Mouse (Mus musculus): ENCODE measurements around the gene Gan. TPM values are rescaled to one million over a fixed set of nuclear protein-coding genes. Genes with fewer than 3 reads are reported as not detected.

Gan gene
- 2.8 and 3.9 TPM in 2 replicates for polyA plus RNA-seq (2015; fragmentation: Nextera tagmentation; extraction: Ambion mirVana)

- Histone ChIP-seq H3K36me3 (ENCODE audit: poor library complexity, severe bottlenecking) (no peaks in the 10 kb centered on the region), H3K27me3 (no peaks in the 10 kb centered on the region), H3K4me2 (peak within 1 kb of the TSS; percentile 71), H3K9ac (peak within 1 kb of the TSS; percentile 91), H3K27ac (peak within 1 kb of the TSS; percentile 63), H3K9me3 (replicated peaks) (no peaks in the 10 kb centered on the region), H3K4me3 (peak within 1 kb of the TSS; percentile 95), H3K4me1 (peaks cover 33% of the 10 kb centered on the region)
- peak; percentile 57; the same call in 1 of the 2 replicates for ATAC-seq
- WGBS, result under 1% methylated on average over 55 of the region's 65 CpGs
Measured at GRCm38 (mm10) chr8:117158135-117158761, at the start of gene Gan. Gan (plus strand) TSS chr8:117158135.

DNA sequence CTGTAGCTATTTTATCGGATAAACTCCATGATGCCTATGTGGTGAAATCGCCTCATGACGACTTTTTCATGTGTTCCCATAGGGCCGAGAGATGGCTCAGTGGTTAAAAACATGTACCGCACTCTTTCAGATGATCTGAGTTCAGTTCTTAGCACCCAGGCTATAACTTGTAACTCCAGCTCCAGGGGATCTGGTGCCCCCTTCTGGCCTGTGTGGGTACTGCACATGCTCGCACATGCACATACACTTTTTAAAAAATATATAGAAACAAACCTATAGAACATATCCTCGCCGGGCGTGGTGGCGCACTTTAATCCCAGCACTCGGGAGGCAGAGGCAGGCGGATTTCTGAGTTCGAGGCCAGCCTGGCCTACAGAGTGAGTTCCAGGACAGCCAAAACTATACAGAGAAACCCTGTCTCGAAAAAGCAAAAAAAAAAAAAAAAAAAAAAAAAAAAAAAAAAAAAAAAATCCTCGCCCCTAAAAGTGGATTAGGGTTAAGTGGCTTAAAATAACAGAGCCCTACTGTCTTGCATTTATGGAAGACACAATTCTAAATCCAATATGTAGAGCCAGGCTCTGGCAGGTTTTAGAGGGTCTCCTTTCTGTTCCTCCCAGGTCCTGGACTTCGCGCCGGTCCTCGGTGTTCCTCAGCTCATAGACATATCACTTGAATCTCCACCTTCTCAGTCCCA lies 48.8 kb upstream of the Gan start:
- 91% methylated on average over 19 of the region's 19 CpGs for WGBS
- Histone ChIP-seq H3K9me3 (replicated peaks) (no peaks in the 10 kb centered on the region), H3K36me3 (ENCODE audit: poor library complexity, severe bottlenecking) (no peaks in the 10 kb centered on the region), H3K9ac (no peak overlapping the region), H3K4me2 (no peak overlapping the region), H3K27ac (no peak overlapping the region), H3K27me3 (no peaks in the 10 kb centered on the region), H3K4me3 (no peak overlapping the region), H3K4me1 (no peaks in the 10 kb centered on the region)
- no peak for ATAC-seq

- Histone ChIP-seq H3K9me3 (replicated peaks) (no peaks in the 10 kb centered on the region), H3K4me3 (no peak overlapping the region), H3K27ac (no peak overlapping the region), H3K4me1 (no peaks in the 10 kb centered on the region), H3K9ac (no peak overlapping the region), H3K27me3 (no peaks in the 10 kb centered on the region), H3K4me2 (no peak overlapping the region), H3K36me3 (ENCODE audit: poor library complexity, severe bottlenecking) (no peaks in the 10 kb centered on the region)
- ATAC-seq, result no peak
- WGBS, result 55% methylated on average over 16 of the region's 16 CpGs
Measured at GRCm38 (mm10) chr8:117109801-117110390, 48.0 kb upstream of the Gan start.

GRCm38 (mm10) chr8:117111641-117112040 lies 46.3 kb upstream of the Gan start:
- Histone ChIP-seq H3K4me3 (no peak overlapping the region), H3K9me3 (replicated peaks) (no peaks in the 10 kb centered on the region), H3K27ac (no peak overlapping the region), H3K36me3 (ENCODE audit: poor library complexity, severe bottlenecking) (no peaks in the 10 kb centered on the region), H3K4me1 (peaks cover 9% of the 10 kb centered on the region; the same call in 1 of the 2 replicates), H3K27me3 (no peaks in the 10 kb centered on the region), H3K9ac (no peak overlapping the region), H3K4me2 (no peak overlapping the region)
- WGBS, result 91% methylated on average over 3 of the region's 3 CpGs
- ATAC-seq, result no peak

DNA sequence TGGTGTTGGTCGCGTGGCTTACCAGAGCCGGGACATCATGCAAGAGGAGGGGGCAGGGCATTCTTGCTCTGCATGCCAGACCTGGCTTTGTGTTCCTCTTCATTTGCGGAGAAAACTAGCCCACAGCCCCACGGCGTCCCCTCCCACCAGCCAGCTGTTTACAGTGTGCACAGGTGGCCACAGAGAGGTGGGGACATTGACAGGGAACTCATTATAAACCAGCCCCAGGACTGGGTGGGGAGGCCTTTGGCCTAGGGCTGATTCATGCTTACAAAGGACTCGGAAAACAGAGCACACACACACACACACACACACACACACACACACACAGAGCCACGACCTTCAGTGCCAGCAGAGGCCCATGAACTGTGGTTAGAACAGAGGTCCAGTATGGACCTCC lies 45.7 kb upstream of the Gan start:
- no peaks in the 10 kb centered on the region for H3K36me3 ChIP-seq (ENCODE audit: poor library complexity, severe bottlenecking)

GRCm38 (mm10) chr8:117115094-117115493 lies 42.8 kb upstream of the Gan start:
- no peak overlapping the region for H3K9ac ChIP-seq
- peaks cover 9% of the 10 kb centered on the region; the same call in 1 of the 2 replicates for H3K4me1 ChIP-seq
- 32% methylated on average over 6 of the region's 6 CpGs for WGBS
- H3K27me3 ChIP-seq, result 0 out of 2 replicates have a peak, but pooled peaks cover 4% of the 10 kb centered on the region
- ATAC-seq, result no peak
- H3K9me3 ChIP-seq (replicated peaks), result no peaks in the 10 kb centered on the region
- H3K27ac ChIP-seq, result no peak overlapping the region
- peak overlapping the region; percentile 44; the same call in 1 of the 2 replicates for H3K4me2 ChIP-seq
- no peak overlapping the region for H3K4me3 ChIP-seq
- H3K36me3 ChIP-seq (ENCODE audit: poor library complexity, severe bottlenecking), result no peaks in the 10 kb centered on the region

More for the DNA sequence above, 45.7 kb upstream of the Gan start:
- ATAC-seq, result no peak
- no peak overlapping the region for H3K27ac ChIP-seq
- no peaks in the 10 kb centered on the region for H3K27me3 ChIP-seq
- no peaks in the 10 kb centered on the region for H3K9me3 ChIP-seq (replicated peaks)
- no peak overlapping the region for H3K4me2 ChIP-seq
- H3K4me3 ChIP-seq, result no peak overlapping the region
- H3K4me1 ChIP-seq, result peaks cover 9% of the 10 kb centered on the region; the same call in 1 of the 2 replicates
- 63% methylated on average over 8 of the region's 8 CpGs for WGBS
- no peak overlapping the region for H3K9ac ChIP-seq

DNA sequence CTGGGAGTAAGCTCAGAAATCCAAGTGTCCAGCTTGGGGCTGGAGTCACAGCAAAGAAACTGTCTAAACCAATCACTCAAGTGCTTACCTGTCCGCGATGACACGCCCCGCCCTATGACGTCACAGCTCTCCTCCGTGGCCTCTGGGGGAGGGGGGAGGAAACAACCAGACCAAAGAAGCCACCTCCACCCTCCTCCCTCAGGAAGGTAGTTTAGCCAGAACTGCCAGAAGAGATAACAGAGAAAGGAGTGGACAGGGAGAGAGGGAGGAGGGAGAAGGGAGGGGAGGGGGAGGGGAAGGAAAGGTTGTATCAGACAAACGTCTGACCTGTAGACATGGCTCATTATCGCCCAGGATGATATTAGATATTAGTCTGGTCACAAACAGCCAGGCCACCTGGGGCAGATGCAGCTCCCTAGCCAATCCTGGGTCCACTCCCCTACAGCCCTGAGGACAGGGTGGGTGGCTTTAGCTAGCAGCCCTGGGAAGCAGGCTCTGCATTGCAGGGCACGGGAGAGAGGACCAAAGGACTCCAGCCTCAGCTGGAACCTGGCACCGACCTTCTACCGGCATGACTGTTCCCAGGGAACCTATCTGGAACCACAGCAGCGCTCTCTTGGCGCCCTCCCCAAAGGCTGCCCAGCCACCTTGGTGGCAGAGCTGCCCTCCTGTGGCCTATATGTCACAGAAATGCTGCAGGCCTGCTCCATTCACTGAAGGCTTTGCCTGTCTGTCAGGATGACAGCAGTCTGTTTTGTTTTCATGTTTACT lies 42.1 kb upstream of the Gan start:
- ATAC-seq, result no peak
- H3K9me3 ChIP-seq (replicated peaks), result no peaks in the 10 kb centered on the region
- 0 out of 2 replicates have a peak, but pooled peaks cover 4% of the 10 kb centered on the region for H3K27me3 ChIP-seq
- peaks cover 9% of the 10 kb centered on the region; the same call in 1 of the 2 replicates for H3K4me1 ChIP-seq
- H3K27ac ChIP-seq, result no peak overlapping the region
- 10% methylated on average over 13 of the region's 13 CpGs for WGBS
- H3K36me3 ChIP-seq (ENCODE audit: poor library complexity, severe bottlenecking), result no peaks in the 10 kb centered on the region
- peak overlapping the region; percentile 44 for H3K4me2 ChIP-seq
- H3K9ac ChIP-seq, result no peak overlapping the region
- 0 out of 2 replicates have a peak overlapping the region, but pooled peaks have one; percentile 9 for H3K4me3 ChIP-seq

DNA sequence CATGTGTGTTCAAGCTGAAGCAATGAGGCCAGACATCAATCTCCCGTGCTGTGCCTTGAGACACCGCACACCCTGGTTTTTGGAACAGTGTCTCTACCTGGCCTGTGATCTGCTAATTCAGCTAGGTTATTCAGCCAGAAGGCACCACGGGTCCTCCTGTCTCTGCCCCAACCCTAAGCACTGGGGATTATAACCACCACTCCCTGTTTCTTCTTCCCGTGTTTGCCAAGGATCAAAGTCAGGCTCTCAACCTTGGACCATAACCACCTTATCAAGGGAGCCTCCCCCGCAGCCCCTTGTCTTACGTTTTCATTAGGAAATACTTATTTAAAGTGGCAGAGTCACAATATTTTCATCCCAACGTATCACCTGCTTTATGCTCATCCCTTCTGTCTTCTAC lies 41.4 kb upstream of the Gan start:
- Histone ChIP-seq H3K9ac (no peak overlapping the region), H3K4me2 (no peak overlapping the region), H3K27ac (no peak overlapping the region), H3K4me3 (no peak overlapping the region), H3K36me3 (ENCODE audit: poor library complexity, severe bottlenecking) (no peaks in the 10 kb centered on the region), H3K4me1 (peaks cover 9% of the 10 kb centered on the region; the same call in 1 of the 2 replicates), H3K9me3 (replicated peaks) (no peaks in the 10 kb centered on the region), H3K27me3 (0 out of 2 replicates have a peak, but pooled peaks cover 4% of the 10 kb centered on the region)
- WGBS, result 77% methylated on average over 7 of the region's 7 CpGs
- ATAC-seq, result no peak

DNA sequence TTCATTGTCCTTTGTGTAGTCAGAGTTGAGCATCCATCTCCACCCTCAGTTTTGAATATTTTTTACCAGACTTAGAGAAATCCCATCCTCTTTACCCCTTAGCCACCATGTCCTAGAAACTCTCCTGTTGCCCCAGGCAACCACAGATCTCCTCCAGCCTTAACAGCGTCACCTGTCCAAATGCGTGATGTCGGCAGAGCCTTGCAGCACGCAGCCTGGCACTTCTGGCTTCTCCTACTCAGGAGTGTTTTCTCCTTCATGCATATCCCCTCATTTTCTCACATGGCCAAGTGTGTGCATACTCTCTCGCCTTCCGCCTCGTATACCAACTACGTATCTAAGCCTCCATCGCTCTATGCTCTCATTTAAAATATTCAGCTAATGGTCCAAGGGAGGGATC lies 39.5 kb upstream of the Gan start:
- H3K36me3 ChIP-seq (ENCODE audit: poor library complexity, severe bottlenecking), result no peaks in the 10 kb centered on the region
- 92% methylated on average over 9 of the region's 9 CpGs for WGBS
- no peak overlapping the region for H3K27ac ChIP-seq
- H3K9me3 ChIP-seq (replicated peaks), result no peaks in the 10 kb centered on the region
- H3K4me2 ChIP-seq, result no peak overlapping the region
- 0 out of 2 replicates have a peak, but pooled peaks cover 4% of the 10 kb centered on the region for H3K27me3 ChIP-seq
- ATAC-seq, result no peak
- no peak overlapping the region for H3K4me3 ChIP-seq
- no peak overlapping the region for H3K9ac ChIP-seq
- H3K4me1 ChIP-seq, result peaks cover 9% of the 10 kb centered on the region; the same call in 1 of the 2 replicates

GRCm38 (mm10) chr8:117121277-117121676 lies 36.7 kb upstream of the Gan start:
- Histone ChIP-seq H3K4me2 (no peak overlapping the region), H3K9ac (no peak overlapping the region), H3K36me3 (ENCODE audit: poor library complexity, severe bottlenecking) (no peaks in the 10 kb centered on the region), H3K9me3 (replicated peaks) (no peaks in the 10 kb centered on the region), H3K4me1 (no peaks in the 10 kb centered on the region), H3K4me3 (no peak overlapping the region), H3K27me3 (0 out of 2 replicates have a peak, but pooled peaks cover 4% of the 10 kb centered on the region), H3K27ac (no peak overlapping the region)
- 73% methylated on average over 8 of the region's 8 CpGs for WGBS
- ATAC-seq, result no peak

DNA sequence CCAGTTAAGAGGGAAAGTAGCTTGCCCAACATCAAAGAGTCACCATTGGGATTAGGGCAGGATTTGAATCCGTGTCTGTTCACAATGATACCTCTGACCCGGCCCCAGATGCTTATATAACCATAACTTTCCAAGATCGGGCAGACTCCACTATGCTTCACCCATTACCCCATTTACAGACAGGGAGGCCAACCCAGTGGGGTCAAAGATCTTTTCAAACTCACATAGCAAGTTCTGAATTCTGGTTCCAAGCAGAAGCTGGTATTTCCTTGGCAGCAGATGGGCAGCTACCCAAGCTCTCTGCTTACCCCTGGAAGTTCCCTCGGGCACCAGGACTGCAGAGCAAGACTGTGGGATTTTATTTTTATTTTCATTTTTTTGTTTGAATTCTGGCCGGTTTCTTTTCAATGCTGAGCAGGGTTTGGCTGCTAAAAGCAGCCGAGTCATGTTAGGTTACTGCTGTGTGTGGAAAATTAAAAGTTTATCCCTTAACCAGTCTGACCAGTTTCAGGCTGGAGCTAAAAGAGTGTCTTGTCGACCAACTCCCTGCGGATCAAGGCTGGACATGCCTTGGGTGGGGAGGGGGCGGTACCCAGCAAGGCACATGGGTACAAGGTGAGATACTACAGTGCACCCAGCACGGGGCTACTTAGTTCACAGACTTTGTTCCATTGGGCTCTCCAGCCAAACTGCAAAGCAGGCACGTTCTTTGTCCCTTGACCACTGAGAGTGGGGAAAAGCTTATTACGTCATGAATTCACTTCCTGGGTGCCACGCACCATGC lies 33.9 kb upstream of the Gan start:
- 81% methylated on average over 13 of the region's 13 CpGs for WGBS
- H3K4me1 ChIP-seq, result no peaks in the 10 kb centered on the region
- no peak overlapping the region for H3K27ac ChIP-seq
- no peak overlapping the region for H3K9ac ChIP-seq
- H3K27me3 ChIP-seq, result no peaks in the 10 kb centered on the region
- ATAC-seq, result no peak
- H3K9me3 ChIP-seq (replicated peaks), result no peaks in the 10 kb centered on the region
- no peak overlapping the region for H3K4me3 ChIP-seq
- no peaks in the 10 kb centered on the region for H3K36me3 ChIP-seq (ENCODE audit: poor library complexity, severe bottlenecking)
- no peak overlapping the region for H3K4me2 ChIP-seq

Measured in forebrain, embryonic 13.5 days (tissue).